Mouse (Mus musculus): ENCODE results near the gene Tmem143.
"Not testable (repeated sequence)": the region's sequence is repeated elsewhere in the genome, so short reads cannot be mapped to it uniquely, and the experiment has no call there.

Tmem143 gene

DNA sequence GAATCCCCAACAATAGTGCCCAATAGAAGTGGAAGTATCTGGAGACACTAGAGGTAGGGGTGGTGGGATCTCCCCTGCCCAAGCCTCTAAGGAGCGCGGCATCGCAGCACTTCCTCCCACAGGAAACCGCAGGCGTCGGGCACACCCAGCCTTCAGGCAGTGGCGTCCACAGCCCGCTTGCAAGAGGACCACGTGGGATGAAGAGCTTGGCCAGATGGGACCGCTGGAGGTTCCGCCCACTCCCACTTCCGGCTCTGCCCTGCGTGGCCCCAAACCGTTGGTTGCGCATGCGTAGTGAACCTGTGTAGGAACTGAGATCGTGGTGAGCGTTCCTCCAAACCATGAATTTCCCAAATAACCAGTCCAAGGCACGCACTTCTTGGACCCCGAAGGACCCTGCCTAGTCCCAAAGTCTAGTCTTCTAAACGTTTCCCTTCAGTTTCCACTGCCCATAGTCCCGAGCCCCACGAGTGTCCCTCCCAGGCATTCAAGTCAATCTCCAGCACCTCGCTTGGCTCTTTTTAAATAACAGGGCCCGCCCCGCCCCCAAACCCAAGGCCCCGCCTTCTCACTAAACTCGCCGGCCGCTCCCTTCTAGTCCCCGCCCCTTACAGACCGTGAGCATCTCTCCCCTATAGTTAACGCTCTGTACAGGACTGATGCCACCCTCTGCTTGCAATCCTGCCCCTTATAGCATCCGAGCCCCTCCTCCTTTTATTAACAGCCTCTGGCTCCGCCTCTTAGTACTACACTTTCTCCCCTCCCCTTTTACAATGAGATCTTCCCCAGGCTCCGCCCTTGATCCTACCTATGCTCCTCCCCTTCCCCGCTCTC lies 26.4 kb downstream of the Tmem143 start:
- in situ Hi-C loops (cut with MboI, MseI): loop anchor here (5.0 kb wide), 2 partner anchors 121 to 181 kb away; no protein-coding TSS in a partner anchor

DNA sequence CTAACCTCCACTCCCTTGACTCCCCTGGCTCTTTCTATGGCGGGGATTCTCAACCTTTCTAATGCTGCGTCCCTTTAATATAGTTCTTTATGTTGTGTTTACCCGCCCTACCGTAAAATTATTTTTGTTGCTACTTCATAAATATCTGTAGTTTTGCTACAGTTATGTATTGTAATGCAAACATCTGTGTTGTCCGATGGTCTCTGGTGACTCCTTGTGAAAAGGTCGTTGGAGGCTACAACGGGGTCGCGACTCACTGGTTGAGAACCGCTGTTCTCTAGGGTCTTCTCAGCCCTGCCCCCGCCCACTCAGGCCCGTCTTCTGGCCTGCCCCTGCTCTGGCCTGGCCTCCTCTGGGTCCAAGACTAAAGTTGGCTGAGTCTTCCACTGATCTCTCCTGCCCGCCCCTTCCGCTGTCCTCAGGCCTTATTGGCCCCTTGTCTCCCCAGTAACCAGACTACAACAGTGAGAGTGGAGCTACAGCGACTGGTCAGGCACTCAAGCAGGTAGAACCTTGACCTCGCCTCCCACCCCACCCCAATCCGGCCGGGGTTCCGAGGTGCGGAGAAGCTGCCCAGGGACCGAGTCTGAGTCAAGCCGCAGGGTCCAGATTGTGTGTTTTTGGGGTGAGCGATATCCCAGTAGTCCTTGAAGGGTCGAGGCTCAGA lies 27.2 kb downstream of the Tmem143 start, which contains the start of gene Ccdc114:
Ccdc114 (plus strand) TSS at position 311 of the 667 bp plus-strand sequence.
- in situ Hi-C loops (cut with MboI, MseI): loop anchor here (5.0 kb wide), 2 partner anchors 122 to 182 kb away; no protein-coding TSS in a partner anchor

DNA sequence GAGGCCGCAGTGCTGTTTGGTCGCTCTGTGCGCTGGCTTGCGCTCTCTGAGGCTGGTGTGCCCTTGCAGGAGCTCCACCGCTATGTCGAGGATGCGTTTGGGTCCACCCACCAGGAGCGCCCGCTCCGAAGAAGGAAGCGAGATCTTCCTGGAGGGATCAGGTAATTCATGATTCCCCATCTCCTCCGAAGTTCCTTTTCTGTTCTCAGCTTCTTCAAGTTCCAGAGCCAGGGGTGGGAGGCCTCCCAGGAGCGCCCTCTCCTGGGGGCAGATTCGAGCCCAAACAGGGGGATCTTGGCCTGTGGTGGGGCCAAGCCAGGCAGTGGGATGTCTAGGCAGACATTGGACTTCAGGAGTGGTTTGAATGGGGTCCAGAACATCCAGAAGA lies 27.7 kb downstream of the Tmem143 start:
- in situ Hi-C loops (cut with MboI, MseI): loop anchor here (5.0 kb wide), 2 partner anchors 122 to 182 kb away; no protein-coding TSS in a partner anchor

DNA sequence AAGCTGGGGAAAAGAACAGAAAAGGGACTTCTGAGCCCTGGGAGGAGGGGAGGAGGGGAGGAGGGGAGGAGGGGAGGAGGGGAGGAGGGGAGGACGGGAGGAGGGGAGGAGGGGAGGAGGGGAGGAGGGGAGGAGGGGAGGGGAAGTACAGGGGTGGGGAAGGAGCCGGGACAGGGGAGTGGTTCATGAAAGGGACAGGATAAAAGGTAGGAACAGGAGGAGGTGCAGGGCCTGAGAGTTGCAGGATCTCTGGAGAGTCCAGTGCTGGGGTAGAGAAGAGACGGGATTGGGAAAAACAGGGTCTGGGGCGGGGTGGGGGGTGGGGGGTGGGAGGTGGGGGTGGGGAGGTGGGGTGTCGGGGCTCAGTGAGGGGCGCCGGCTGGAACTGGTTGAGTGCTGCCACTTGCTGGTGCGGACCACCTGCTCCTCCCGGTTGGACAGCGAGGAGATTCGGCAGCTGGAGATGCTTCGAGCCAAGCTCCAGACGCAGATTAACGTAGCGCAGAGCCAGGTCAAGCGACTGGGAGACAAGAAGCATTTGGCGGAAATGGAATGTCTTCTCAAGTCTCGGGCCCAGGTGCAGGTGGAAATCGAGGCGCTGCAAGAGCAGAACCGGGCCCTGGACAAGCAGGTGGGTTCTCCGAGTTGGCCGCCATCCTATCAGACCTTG lies 32.0 kb downstream of the Tmem143 start:
- in situ Hi-C loops (cut with MboI, MseI): no loop called here

DNA sequence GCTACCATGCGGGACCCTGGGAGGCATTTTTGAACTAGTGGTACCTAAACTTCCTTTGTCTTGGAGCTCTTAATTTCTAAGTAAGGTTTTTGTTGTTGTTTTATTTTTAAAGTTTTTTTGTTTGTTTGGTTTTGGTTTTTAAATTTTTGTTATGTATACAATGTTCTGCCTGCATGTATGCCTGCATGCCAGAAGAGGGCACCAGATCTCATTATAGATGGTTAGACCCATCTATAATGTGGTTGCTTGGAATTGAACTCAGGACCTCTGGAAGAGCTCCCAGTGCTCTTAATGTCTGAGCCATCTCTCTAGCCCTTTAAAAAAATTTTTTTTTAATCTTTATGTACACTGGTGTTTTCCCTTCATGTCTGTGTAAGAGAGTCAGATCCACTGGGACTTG lies 32.9 kb downstream of the Tmem143 start:
- in situ Hi-C loops (cut with MboI, MseI): no loop called here

DNA sequence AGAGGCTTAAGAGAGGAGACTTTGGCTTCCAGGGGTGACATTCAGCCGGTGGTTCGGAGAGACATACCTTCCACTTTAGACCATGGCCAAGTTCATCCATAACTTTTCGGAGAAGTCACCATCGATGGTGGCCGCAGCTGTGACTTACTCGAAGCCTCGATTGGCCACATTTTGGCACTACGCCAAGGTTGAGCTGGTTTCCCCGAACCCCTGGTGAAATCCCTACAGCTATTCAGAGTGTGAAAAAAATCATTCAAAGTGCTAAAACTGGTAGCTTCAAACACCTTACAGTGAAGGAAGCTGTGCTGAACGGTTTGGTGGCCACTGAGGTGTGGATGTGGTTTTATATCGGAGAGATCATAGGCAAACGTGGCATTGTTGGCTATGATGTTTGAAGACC lies 37.0 kb downstream of the Tmem143 start:
- in situ Hi-C loops (cut with MboI, MseI): not testable (repeated sequence)

DNA sequence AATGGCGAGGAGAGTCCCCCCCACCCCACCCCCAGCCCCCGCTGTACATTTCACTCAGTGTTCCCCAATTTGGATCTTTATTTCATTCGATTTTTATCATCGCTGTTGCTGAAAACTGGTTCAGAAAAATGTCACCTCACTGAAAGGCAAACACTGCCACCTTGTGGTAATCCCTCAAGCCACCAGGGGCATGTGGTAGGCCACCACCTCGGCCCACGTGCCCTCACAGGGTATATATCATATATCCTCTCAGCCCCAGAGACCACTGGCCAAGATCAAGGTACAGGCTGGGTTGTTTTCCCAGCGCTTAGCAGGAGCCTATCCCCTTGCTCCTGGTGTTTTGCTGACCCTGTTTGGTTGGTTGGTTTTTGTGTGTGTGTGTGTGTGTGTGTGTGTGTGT lies 38.4 kb downstream of the Tmem143 start:
- in situ Hi-C loops (cut with MboI, MseI): no loop called here

DNA sequence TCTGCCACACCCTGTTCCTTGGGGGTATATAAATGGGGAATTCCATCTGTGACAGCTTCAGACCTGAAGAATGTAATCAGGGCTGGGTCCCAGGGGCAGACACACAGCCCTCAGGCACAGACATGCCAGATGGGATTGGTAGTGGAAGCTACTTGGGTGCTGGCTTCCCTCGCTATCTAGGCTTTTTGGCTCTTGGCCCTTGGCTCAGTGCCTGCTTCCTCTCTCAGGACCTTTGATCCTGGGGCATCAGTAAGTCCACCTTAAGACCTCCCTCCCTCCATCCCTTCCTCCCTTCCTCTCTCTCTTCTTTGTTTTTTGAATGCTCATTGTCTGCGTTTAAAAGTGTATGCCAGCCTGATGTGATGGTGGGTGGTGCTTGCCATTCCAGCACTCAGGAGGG lies 43.1 kb downstream of the Tmem143 start:
- in situ Hi-C loops (cut with MboI, MseI): loop anchor here (5.0 kb wide), 2 partner anchors 72 to 208 kb away; no protein-coding TSS in a partner anchor

DNA sequence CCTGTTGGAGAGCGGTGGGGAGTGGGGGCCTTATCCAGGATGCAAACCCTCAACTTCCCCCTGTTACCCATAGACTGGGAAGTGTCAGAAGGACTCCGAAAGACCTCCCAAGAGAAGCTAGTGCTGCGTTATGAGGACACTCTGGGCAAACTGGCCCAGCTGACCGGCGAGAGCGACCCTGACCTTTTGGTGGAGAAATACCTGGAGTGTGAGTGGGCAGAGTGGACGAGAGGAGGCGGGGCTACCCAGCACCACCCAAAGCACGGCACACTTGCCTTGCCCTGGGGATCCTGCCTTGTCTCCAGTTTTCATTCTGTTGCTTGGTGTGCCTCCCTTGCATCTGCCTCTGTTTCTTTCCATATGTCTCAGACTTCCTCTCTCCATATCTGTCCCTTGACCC lies 45.2 kb downstream of the Tmem143 start:
- in situ Hi-C loops (cut with MboI, MseI): loop anchor here (5.0 kb wide), 2 partner anchors 70 to 210 kb away; no protein-coding TSS in a partner anchor

DNA sequence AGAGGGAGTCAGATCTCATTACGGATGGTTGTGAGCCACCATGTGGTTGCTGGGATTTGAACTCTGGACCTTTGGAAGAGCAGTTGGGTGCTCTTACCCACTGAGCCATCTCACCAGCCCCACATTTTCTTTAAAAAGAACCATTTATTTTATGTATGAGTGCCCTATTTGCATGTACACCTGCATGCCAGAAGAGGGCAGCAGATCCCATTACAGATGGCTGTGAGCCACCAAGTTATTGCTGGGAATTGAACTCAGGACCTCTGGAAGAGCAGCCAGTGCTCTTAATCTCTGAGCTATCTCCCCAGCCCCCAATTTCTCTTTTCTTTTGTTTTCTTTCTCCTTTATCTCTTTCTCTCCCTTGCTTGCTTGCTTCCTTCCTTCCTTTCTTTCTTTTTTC lies 46.5 kb downstream of the Tmem143 start:
- in situ Hi-C loops (cut with MboI, MseI): loop anchor here (5.0 kb wide), 2 partner anchors 69 to 211 kb away; no protein-coding TSS in a partner anchor

DNA sequence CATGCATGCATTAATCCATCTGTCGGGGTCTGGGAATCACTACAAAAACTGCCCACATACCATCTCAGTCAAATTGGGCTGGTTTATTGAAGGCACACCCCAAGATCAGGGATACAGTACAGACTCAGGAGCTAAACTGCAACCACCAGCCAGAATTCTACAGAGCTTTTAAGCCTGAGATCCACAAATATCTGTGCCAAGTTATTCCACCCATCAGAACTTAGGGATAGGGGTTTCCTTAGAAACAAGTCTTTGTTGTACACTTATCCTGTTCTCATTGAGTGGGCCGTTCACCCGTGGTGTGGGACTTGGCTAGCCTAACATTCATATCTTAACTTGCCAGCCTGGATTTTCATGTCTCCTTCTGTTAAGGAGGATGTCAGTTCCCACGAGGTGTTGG lies 52.3 kb downstream of the Tmem143 start:
- in situ Hi-C loops (cut with MboI, MseI): no loop called here

DNA sequence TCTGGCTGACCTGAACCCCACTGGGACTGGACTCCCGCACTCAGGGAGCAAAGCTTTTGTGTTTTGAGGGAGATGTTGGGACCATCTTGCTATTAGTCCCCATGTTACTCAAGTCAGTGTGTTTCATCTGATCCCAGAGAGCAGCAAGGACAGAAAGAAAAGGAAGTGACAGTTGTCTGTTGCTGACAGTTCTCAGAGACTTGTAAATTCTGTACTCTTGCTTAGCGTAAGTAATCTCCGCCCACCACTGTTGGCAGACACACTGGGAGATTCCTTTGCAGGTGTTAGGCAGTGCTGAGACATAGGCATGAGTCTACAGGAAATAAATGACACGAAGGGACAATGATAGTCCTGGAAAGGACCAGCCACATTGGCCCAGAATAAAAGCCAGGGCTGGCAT lies 59.9 kb downstream of the Tmem143 start:
- in situ Hi-C loops (cut with MboI, MseI): loop anchor here (25.0 kb wide), 1 partner anchor 1269 kb away; no protein-coding TSS in a partner anchor
